Mouse (Mus musculus) CH12.LX (cell line): ENCODE data around the gene Myrip.

ENCODE experiments used
- CHD2 ChIP-seq: IDR thresholded peaks from 2 replicates; pipeline ENCODE4 v1.6.1; 2011; ENCODE audit warnings: low read length, improper control_type of control experiment
- CTCF ChIP-seq, 2 experiments: IDR thresholded peaks in 1 of 2; conservative IDR thresholded peaks in 1 of 2; 2 replicates each; pipeline ENCODE4 v1.5.1; 2011 to 2012; ENCODE audit warnings: low read depth in 2 of 2, low read length in 2 of 2, improper control_type of control experiment in 1 of 2, inconsistent platforms in 1 of 2, mild to moderate bottlenecking in 1 of 2, moderate library complexity in 1 of 2
- EP300 ChIP-seq: IDR thresholded peaks from 2 replicates; pipeline ENCODE4 v1.6.1; 2011; ENCODE audit warnings: low read length, improper control_type of control experiment
- GABPA ChIP-seq: IDR thresholded peaks from 2 replicates; pipeline ENCODE4 v1.6.1; 2012; ENCODE audit warnings: low read depth, low read length, improper control_type of control experiment, inconsistent platforms; ENCODE audit not compliant: insufficient replicate concordance
- HCFC1 ChIP-seq: IDR thresholded peaks from 2 replicates; pipeline ENCODE4 v1.6.1; 2012; ENCODE audit warnings: low read depth, mild to moderate bottlenecking, inconsistent platforms, low read length, improper control_type of control experiment
- JUN ChIP-seq: IDR thresholded peaks from 2 replicates; pipeline ENCODE4 v1.6.1; 2011; ENCODE audit warnings: low read depth, mild to moderate bottlenecking, low read length, improper control_type of control experiment, moderate library complexity; ENCODE audit not compliant: insufficient read depth
- KAT2A ChIP-seq: IDR thresholded peaks from 2 replicates; pipeline ENCODE4 v1.6.1; 2012; ENCODE audit warnings: low read length, improper control_type of control experiment, inconsistent platforms; ENCODE audit not compliant: insufficient replicate concordance
- MAZ ChIP-seq: IDR thresholded peaks from 2 replicates; pipeline ENCODE4 v1.6.1; 2012; ENCODE audit warnings: low read depth, mild to moderate bottlenecking, inconsistent platforms, low read length, improper control_type of control experiment, moderate library complexity
- NELFE ChIP-seq: IDR thresholded peaks from 2 replicates; pipeline ENCODE4 v1.6.1; 2011; ENCODE audit warnings: low read depth, low read length, improper control_type of control experiment
- POLR2A ChIP-seq: IDR thresholded peaks from 2 replicates; pipeline ENCODE4 v1.6.1; 2011; ENCODE audit warnings: low read depth, mild to moderate bottlenecking, improper control_type of control experiment, low read length
- RAD21 ChIP-seq: IDR thresholded peaks from 2 replicates; pipeline ENCODE4 v1.6.1; 2011; ENCODE audit warnings: low read depth, mild to moderate bottlenecking, low read length, improper control_type of control experiment, moderate library complexity
- USF2 ChIP-seq: conservative IDR thresholded peaks from 2 replicates; pipeline ENCODE4 v1.6.1; 2011; ENCODE audit warnings: low read depth, low read length, improper control_type of control experiment
- ZMIZ1 ChIP-seq: IDR thresholded peaks from 2 replicates; pipeline ENCODE4 v1.6.1; 2012; ENCODE audit warnings: low read depth, mild to moderate bottlenecking, inconsistent platforms, low read length, improper control_type of control experiment

DNA sequence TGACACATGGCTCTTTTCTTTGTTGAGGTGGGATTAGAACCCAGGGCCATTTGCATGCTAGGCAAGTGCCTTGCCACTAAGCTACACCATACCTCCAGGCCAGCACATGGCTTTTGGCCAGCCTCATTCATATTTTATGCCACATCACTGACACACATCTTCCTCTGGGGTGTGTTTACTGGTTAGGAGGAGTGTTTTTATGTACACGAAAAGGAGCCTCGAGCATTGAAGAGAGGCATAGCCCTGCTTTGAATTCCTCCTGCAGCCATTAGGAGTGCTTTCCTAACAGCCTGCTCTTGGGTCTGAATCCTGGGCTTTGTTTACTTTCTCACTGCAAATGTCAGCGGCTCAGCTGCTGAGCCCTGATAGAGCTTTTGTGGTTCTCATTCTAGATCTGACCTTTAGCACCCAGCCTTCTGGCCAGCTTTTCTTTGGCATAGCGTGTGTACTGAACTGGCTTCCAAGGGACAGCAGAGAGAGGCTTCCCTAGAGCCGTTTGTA lies 44.4 kb downstream of the Myrip start:
- TF ChIP-seq EP300 (no peak), CHD2 (no peak), POLR2A (no peak), KAT2A (no peak), USF2 (no peak), RAD21 (no peak), NELFE (no peak), GABPA (no peak), CTCF (conservative IDR thresholded peaks at IDR 0.05 in 1 of 2, IDR thresholded peaks at IDR 0.05 in 1 of 2; ENCODE audit: low read depth in 2 of 2, low read length in 2 of 2) (no peak), MAZ (no peak), ZMIZ1 (no peak), JUN (no peak), HCFC1 (no peak)
